Mouse (Mus musculus): Measurements from ENCODE around the gene Slc7a11. TPM values are rescaled to one million over a fixed set of nuclear protein-coding genes. Genes with fewer than 3 reads are reported as not detected.

Gene Slc7a11
- polyA plus RNA-seq, 1 experiment from 2014 or later: 0.29 TPM

- 40% methylated on average over 4 of the region's 4 CpGs for WGBS
These were observed 514.7 kb downstream of the Slc7a11 start for GRCm38 (mm10) chr3:49928509-49929263.

GRCm38 (mm10) chr3:49913929-49914328, 529.5 kb downstream of the Slc7a11 start:
- Histone ChIP-seq H3K9ac (no peak overlapping the region), H3K9me3 (replicated peaks) (no peaks in the 10 kb centered on the region), H3K4me3 (replicated peaks) (no peak overlapping the region), H3K4me2 (no peak overlapping the region), H3K36me3 (no peaks in the 10 kb centered on the region), H3K27me3 (no peaks in the 10 kb centered on the region), H3K27ac (no peak overlapping the region), H3K4me1 (peaks cover 18% of the 10 kb centered on the region)
- WGBS: 64% methylated on average over 2 of the region's 2 CpGs
- no peak for ATAC-seq (replicated peaks; ENCODE audit: low FRiP score)

More at GRCm38 (mm10) chr3:49928509-49929263, 514.7 kb downstream of the Slc7a11 start:
- ATAC-seq (replicated peaks; ENCODE audit: low FRiP score): 0 out of 2 replicates have a peak, but pooled peaks have one; percentile 58
- H3K27ac ChIP-seq: peak overlapping the region; percentile 13; the same call in 1 of the 2 replicates
- H3K4me2 ChIP-seq: no peak overlapping the region
- no peaks in the 10 kb centered on the region for H3K36me3 ChIP-seq
- no peak overlapping the region for H3K4me3 ChIP-seq (replicated peaks)
- no peak overlapping the region for H3K9ac ChIP-seq
- no peaks in the 10 kb centered on the region for H3K27me3 ChIP-seq
- no peaks in the 10 kb centered on the region for H3K9me3 ChIP-seq (replicated peaks)
- H3K4me1 ChIP-seq: no peaks in the 10 kb centered on the region

- Histone ChIP-seq H3K27ac (0 out of 2 replicates have a peak overlapping the region, but pooled peaks have one; percentile 22), H3K27me3 (no peaks in the 10 kb centered on the region), H3K4me1 (peaks cover 27% of the 10 kb centered on the region), H3K9ac (no peak overlapping the region), H3K36me3 (no peaks in the 10 kb centered on the region), H3K4me3 (replicated peaks) (no peak overlapping the region), H3K9me3 (replicated peaks) (no peaks in the 10 kb centered on the region), H3K4me2 (no peak overlapping the region)
- peak; percentile 58; the same call in 1 of the 2 replicates for ATAC-seq (replicated peaks; ENCODE audit: low FRiP score)
- 38% methylated on average over 1 of the region's 1 CpGs for WGBS
These were observed 532.5 kb downstream of the Slc7a11 start for GRCm38 (mm10) chr3:49910922-49911321.

- peak overlapping the region; percentile 92 for H3K27ac ChIP-seq
- no peaks in the 10 kb centered on the region for H3K9me3 ChIP-seq (replicated peaks)
- peak; percentile 92 for ATAC-seq (replicated peaks; ENCODE audit: low FRiP score)
- H3K36me3 ChIP-seq: no peaks in the 10 kb centered on the region
- no peak overlapping the region for H3K9ac ChIP-seq
- H3K4me1 ChIP-seq: peaks cover 31% of the 10 kb centered on the region
- H3K4me2 ChIP-seq: peak overlapping the region; percentile 43
- WGBS: 14% methylated on average over 12 of the region's 12 CpGs
- H3K4me3 ChIP-seq (replicated peaks): no peak overlapping the region
- no peaks in the 10 kb centered on the region for H3K27me3 ChIP-seq
These were observed 534.7 kb downstream of the Slc7a11 start for GRCm38 (mm10) chr3:49908426-49909341.

- no peaks in the 10 kb centered on the region for H3K36me3 ChIP-seq
- ATAC-seq (replicated peaks; ENCODE audit: low FRiP score): no peak
- no peak overlapping the region for H3K27ac ChIP-seq
- no peak overlapping the region for H3K9ac ChIP-seq
- H3K4me3 ChIP-seq (replicated peaks): no peak overlapping the region
- no peaks in the 10 kb centered on the region for H3K4me1 ChIP-seq
- no peaks in the 10 kb centered on the region for H3K27me3 ChIP-seq
- no peak overlapping the region for H3K4me2 ChIP-seq
- H3K9me3 ChIP-seq (replicated peaks): no peaks in the 10 kb centered on the region
These were observed 549.5 kb downstream of the Slc7a11 start for GRCm38 (mm10) chr3:49893945-49894344.

GRCm38 (mm10) chr3:49887359-49887758, 556.1 kb downstream of the Slc7a11 start:
- no peak for ATAC-seq (replicated peaks; ENCODE audit: low FRiP score)
- Histone ChIP-seq H3K27me3 (no peaks in the 10 kb centered on the region), H3K36me3 (no peaks in the 10 kb centered on the region), H3K4me1 (no peaks in the 10 kb centered on the region), H3K9me3 (replicated peaks) (no peaks in the 10 kb centered on the region), H3K9ac (no peak overlapping the region), H3K4me3 (replicated peaks) (no peak overlapping the region), H3K27ac (no peak overlapping the region), H3K4me2 (no peak overlapping the region)
- 59% methylated on average over 2 of the region's 2 CpGs for WGBS

- Histone ChIP-seq H3K27ac (no peak overlapping the region), H3K9ac (no peak overlapping the region), H3K9me3 (replicated peaks) (no peaks in the 10 kb centered on the region), H3K4me3 (replicated peaks) (no peak overlapping the region), H3K4me2 (no peak overlapping the region), H3K4me1 (no peaks in the 10 kb centered on the region), H3K27me3 (no peaks in the 10 kb centered on the region), H3K36me3 (no peaks in the 10 kb centered on the region)
- no peak for ATAC-seq (replicated peaks; ENCODE audit: low FRiP score)
- WGBS: 44% methylated on average over 8 of the region's 8 CpGs
These were observed 557.0 kb downstream of the Slc7a11 start for GRCm38 (mm10) chr3:49886220-49886945.

- H3K27ac ChIP-seq: no peak overlapping the region
- H3K9me3 ChIP-seq (replicated peaks): no peaks in the 10 kb centered on the region
- H3K4me3 ChIP-seq (replicated peaks): no peak overlapping the region
- no peaks in the 10 kb centered on the region for H3K27me3 ChIP-seq
- no peaks in the 10 kb centered on the region for H3K4me1 ChIP-seq
- no peak for ATAC-seq (replicated peaks; ENCODE audit: low FRiP score)
- no peaks in the 10 kb centered on the region for H3K36me3 ChIP-seq
- no peak overlapping the region for H3K4me2 ChIP-seq
- no peak overlapping the region for H3K9ac ChIP-seq
These were observed 562.9 kb downstream of the Slc7a11 start for GRCm38 (mm10) chr3:49880496-49880895.

- no peak for ATAC-seq (replicated peaks; ENCODE audit: low FRiP score)
- Histone ChIP-seq H3K36me3 (no peaks in the 10 kb centered on the region), H3K4me2 (no peak overlapping the region), H3K4me1 (peaks cover 22% of the 10 kb centered on the region), H3K9ac (no peak overlapping the region), H3K27me3 (no peaks in the 10 kb centered on the region), H3K27ac (no peak overlapping the region), H3K9me3 (replicated peaks) (no peaks in the 10 kb centered on the region), H3K4me3 (replicated peaks) (no peak overlapping the region)
- WGBS: 87% methylated on average over 3 of the region's 3 CpGs
These were observed 572.6 kb downstream of the Slc7a11 start for GRCm38 (mm10) chr3:49870786-49871185.

GRCm38 (mm10) chr3:49867951-49868584, 575.3 kb downstream of the Slc7a11 start:
- Histone ChIP-seq H3K36me3 (no peaks in the 10 kb centered on the region), H3K9me3 (replicated peaks) (no peaks in the 10 kb centered on the region), H3K4me3 (replicated peaks) (no peak overlapping the region), H3K27me3 (no peaks in the 10 kb centered on the region), H3K4me1 (peaks cover 22% of the 10 kb centered on the region), H3K27ac (peak overlapping the region; percentile 63), H3K9ac (no peak overlapping the region), H3K4me2 (no peak overlapping the region)
- peak; percentile 24; the same call in 1 of the 2 replicates for ATAC-seq (replicated peaks; ENCODE audit: low FRiP score)
- WGBS: 19% methylated on average over 4 of the region's 4 CpGs

- no peaks in the 10 kb centered on the region for H3K9me3 ChIP-seq (replicated peaks)
- 28% methylated on average over 7 of the region's 7 CpGs for WGBS
- H3K9ac ChIP-seq: no peak overlapping the region
- H3K4me3 ChIP-seq (replicated peaks): no peak overlapping the region
- peaks cover 22% of the 10 kb centered on the region for H3K4me1 ChIP-seq
- peak; percentile 44; the same call in 1 of the 2 replicates for ATAC-seq (replicated peaks; ENCODE audit: low FRiP score)
- H3K36me3 ChIP-seq: no peaks in the 10 kb centered on the region
- H3K27ac ChIP-seq: peak overlapping the region; percentile 63
- no peak overlapping the region for H3K4me2 ChIP-seq
- H3K27me3 ChIP-seq: no peaks in the 10 kb centered on the region
These were observed 576.1 kb downstream of the Slc7a11 start for GRCm38 (mm10) chr3:49867147-49867950.

Measured in kidney, embryonic 15.5 days (tissue).